Mouse (Mus musculus): ENCODE results near the gene Itpkb. TPM values are rescaled to one million over a fixed set of nuclear protein-coding genes. Genes with fewer than 3 reads are reported as not detected.
A peak's percentile ranks its signal among the peaks of the same experiment; 100 is the strongest.

Itpkb gene
- total and polyA plus RNA-seq, 3 experiments: 3.4 to 9.2 TPM; not detected in 1

DNA sequence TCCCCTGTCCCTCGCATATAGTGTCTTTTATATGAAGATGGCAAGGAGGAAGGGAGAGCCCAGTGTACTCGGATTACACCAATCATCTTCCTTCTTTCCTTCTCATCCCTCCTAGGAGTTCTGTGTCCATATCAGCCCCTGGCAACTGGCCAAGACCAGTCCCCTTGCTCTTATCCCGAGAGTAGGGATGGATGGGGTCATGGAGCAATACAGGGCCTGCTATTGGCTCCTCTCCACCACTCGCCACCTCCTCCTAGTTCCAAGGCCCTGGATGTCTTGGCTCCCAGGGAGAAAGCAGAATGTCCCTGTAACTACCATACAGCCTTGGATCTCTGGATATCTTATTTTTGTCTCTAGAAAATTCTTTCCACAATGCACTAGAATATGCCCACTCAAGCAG, 84.8 kb downstream of the Itpkb start:
- Histone ChIP-seq H3K4me3 (ENCODE audit: control insufficient read depth in 1 of 2, insufficient read depth in 1 of 2, low read depth in 2 of 2, low read length in 2 of 2) (no peak overlapping the region), H3K36me3 (ENCODE audit: control insufficient read depth in 1 of 2, insufficient read depth in 2 of 2, low read length in 2 of 2) (no peaks in the 10 kb centered on the region; a peak in 1 of 4 replicates), H3K27ac (ENCODE audit: control insufficient read depth, low read depth, low read length) (no peak overlapping the region), H3K9me3 (replicated peaks; ENCODE audit: insufficient read depth, low read length) (no peaks in the 10 kb centered on the region), H3K4me1 (ENCODE audit: control insufficient read depth in 1 of 2, insufficient read depth in 2 of 2, low read length in 2 of 2) (0 out of 4 replicates have a peak, but pooled peaks cover 0 to 5% of the 10 kb centered on the region in 2 experiments), H3K27me3 (ENCODE audit: control insufficient read depth in 1 of 2, insufficient read depth in 2 of 2, low read length in 2 of 2) (no peaks in the 10 kb centered on the region), H3K79me2 (ENCODE audit: control insufficient read depth, insufficient read depth, low read length, poor library complexity) (no peaks in the 10 kb centered on the region), H3K9ac (ENCODE audit: control insufficient read depth, low read depth, low read length, poor library complexity, severe bottlenecking) (no peak overlapping the region)
- DNase-seq (ENCODE audit: low read depth, low spot score): no peak
- TF ChIP-seq SIN3A (IDR thresholded peaks at IDR 0.05; ENCODE audit: low read length) (no peak), GABPA (IDR thresholded peaks at IDR 0.05; ENCODE audit: low read depth, low read length) (no peak), TAL1 (IDR thresholded peaks at IDR 0.05; ENCODE audit: low read length) (no peak), MAFK (IDR thresholded peaks at IDR 0.05; ENCODE audit: borderline replicate concordance, low read depth, low read length) (no peak)

DNA sequence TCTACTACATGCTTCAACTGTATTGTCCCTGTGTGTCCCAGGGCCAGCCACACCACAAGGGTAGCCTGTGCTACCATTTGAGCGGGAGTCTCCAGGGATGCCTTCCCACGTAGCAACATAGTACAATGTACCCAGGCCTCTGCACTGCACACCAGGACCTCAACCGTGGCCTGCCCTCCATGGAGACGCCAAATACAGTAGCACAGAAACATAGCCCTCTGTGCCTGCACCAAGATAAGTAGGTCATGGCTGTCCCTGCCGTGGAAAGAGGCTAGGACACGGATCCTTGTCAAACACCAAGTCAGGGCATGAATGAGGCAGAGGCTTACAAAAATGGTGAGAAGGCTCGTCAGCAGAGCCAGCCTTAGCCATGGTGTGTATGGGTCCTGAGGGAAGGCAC, 85.6 kb downstream of the Itpkb start:
- Histone ChIP-seq H3K4me1 (ENCODE audit: control insufficient read depth in 1 of 2, insufficient read depth in 2 of 2, low read length in 2 of 2) (0 out of 4 replicates have a peak, but pooled peaks cover 0 to 5% of the 10 kb centered on the region in 2 experiments), H3K9me3 (replicated peaks; ENCODE audit: insufficient read depth, low read length) (no peaks in the 10 kb centered on the region), H3K79me2 (ENCODE audit: control insufficient read depth, insufficient read depth, low read length, poor library complexity) (no peaks in the 10 kb centered on the region), H3K27me3 (ENCODE audit: control insufficient read depth in 1 of 2, insufficient read depth in 2 of 2, low read length in 2 of 2) (no peaks in the 10 kb centered on the region), H3K4me3 (ENCODE audit: control insufficient read depth in 1 of 2, insufficient read depth in 1 of 2, low read depth in 2 of 2, low read length in 2 of 2) (no peak overlapping the region), H3K9ac (ENCODE audit: control insufficient read depth, low read depth, low read length, poor library complexity, severe bottlenecking) (no peak overlapping the region), H3K36me3 (ENCODE audit: control insufficient read depth in 1 of 2, insufficient read depth in 2 of 2, low read length in 2 of 2) (no peaks in the 10 kb centered on the region; a peak in 1 of 4 replicates), H3K27ac (ENCODE audit: control insufficient read depth, low read depth, low read length) (no peak overlapping the region)
- TF ChIP-seq MEF2A (IDR thresholded peaks at IDR 0.05; ENCODE audit: extremely low read depth, insufficient replicate concordance, low read depth, low read length, poor library complexity, severe bottlenecking): no peak
- TF ChIP-seq NRF1 (IDR thresholded peaks at IDR 0.05; ENCODE audit: insufficient read depth, low read depth, low read length, poor library complexity, severe bottlenecking): no peak
- TF ChIP-seq MYC (IDR thresholded peaks at IDR 0.05; ENCODE audit: low read depth, low read length): no peak
- no peak for TF ChIP-seq TAL1 (IDR thresholded peaks at IDR 0.05; ENCODE audit: low read length)
- no peak for TF ChIP-seq MYB (IDR thresholded peaks at IDR 0.05; ENCODE audit: low read depth, low read length)
- TF ChIP-seq CTCF (IDR thresholded peaks at IDR 0.05 in 2 of 3, conservative IDR thresholded peaks at IDR 0.05 in 1 of 3; ENCODE audit: control insufficient read depth in 1 of 3, insufficient read depth in 1 of 3, low read depth in 2 of 3, low read length in 3 of 3, poor library complexity in 1 of 3, severe bottlenecking in 1 of 3): no peak
- TF ChIP-seq NELFE (IDR thresholded peaks at IDR 0.05; ENCODE audit: low read depth, low read length): no peak
- no peak for TF ChIP-seq KAT2A (conservative IDR thresholded peaks at IDR 0.05; ENCODE audit: low read depth, low read length)
- TF ChIP-seq RAD21 (IDR thresholded peaks at IDR 0.05; ENCODE audit: low read depth, low read length): no peak
- no peak for TF ChIP-seq SMC3 (IDR thresholded peaks at IDR 0.05; ENCODE audit: low read depth, low read length)
- no peak for TF ChIP-seq BHLHE40 (IDR thresholded peaks at IDR 0.05; ENCODE audit: borderline replicate concordance, low read depth, low read length)
- no peak for DNase-seq (ENCODE audit: low read depth, low spot score)

DNA sequence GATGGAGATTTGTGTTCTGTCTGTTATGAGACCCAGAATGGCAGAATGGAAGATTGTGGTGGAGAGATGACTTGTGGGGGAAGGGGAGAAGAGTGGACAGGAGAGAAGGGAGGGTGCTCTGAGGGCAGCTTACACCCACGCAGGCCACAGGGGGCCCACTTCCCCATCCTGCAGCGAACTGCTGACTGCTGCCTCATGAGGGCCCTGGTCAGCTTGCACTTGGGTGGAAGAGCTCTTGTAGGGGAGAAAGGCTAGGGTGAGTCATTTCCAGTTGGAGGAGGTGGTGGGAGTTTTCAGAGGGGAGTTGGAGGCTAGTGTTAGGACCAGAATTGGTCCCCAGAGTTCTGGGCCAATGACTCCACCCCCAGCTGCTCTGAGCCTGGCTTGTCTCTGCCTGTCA, 86.8 kb downstream of the Itpkb start:
- Histone ChIP-seq H3K9ac (ENCODE audit: control insufficient read depth, low read depth, low read length, poor library complexity, severe bottlenecking) (no peak overlapping the region), H3K4me1 (ENCODE audit: control insufficient read depth in 1 of 2, insufficient read depth in 2 of 2, low read length in 2 of 2) (0 out of 4 replicates have a peak, but pooled peaks cover 0 to 5% of the 10 kb centered on the region in 2 experiments), H3K79me2 (ENCODE audit: control insufficient read depth, insufficient read depth, low read length, poor library complexity) (no peaks in the 10 kb centered on the region), H3K27me3 (ENCODE audit: control insufficient read depth in 1 of 2, insufficient read depth in 2 of 2, low read length in 2 of 2) (no peaks in the 10 kb centered on the region), H3K27ac (ENCODE audit: control insufficient read depth, low read depth, low read length) (no peak overlapping the region), H3K36me3 (ENCODE audit: control insufficient read depth in 1 of 2, insufficient read depth in 2 of 2, low read length in 2 of 2) (no peaks in the 10 kb centered on the region; a peak in 1 of 4 replicates), H3K4me3 (ENCODE audit: control insufficient read depth in 1 of 2, insufficient read depth in 1 of 2, low read depth in 2 of 2, low read length in 2 of 2) (no peak overlapping the region), H3K9me3 (replicated peaks; ENCODE audit: insufficient read depth, low read length) (no peaks in the 10 kb centered on the region)
- peak; percentile 50 for DNase-seq (ENCODE audit: low read depth, low spot score)
- TF ChIP-seq TAL1 (IDR thresholded peaks at IDR 0.05; ENCODE audit: low read length) (no peak), EP300 (IDR thresholded peaks at IDR 0.05; ENCODE audit: low read depth in 1 of 2, low read length in 2 of 2) (0 out of 4 replicates have a peak, but pooled peaks of 1 of the 2 experiments have one; percentile 10), SMC3 (IDR thresholded peaks at IDR 0.05; ENCODE audit: low read depth, low read length) (no peak), NRF1 (IDR thresholded peaks at IDR 0.05; ENCODE audit: insufficient read depth, low read depth, low read length, poor library complexity, severe bottlenecking) (no peak), POLR2A (IDR thresholded peaks at IDR 0.05; ENCODE audit: control insufficient read depth in 1 of 2, insufficient read depth in 1 of 2, low read depth in 1 of 2, low read length in 2 of 2, poor library complexity in 1 of 2) (no peak), MAFK (IDR thresholded peaks at IDR 0.05; ENCODE audit: borderline replicate concordance, low read depth, low read length) (no peak), CTCF (IDR thresholded peaks at IDR 0.05 in 2 of 3, conservative IDR thresholded peaks at IDR 0.05 in 1 of 3; ENCODE audit: control insufficient read depth in 1 of 3, insufficient read depth in 1 of 3, low read depth in 2 of 3, low read length in 3 of 3, poor library complexity in 1 of 3, severe bottlenecking in 1 of 3) (no peak; a peak in 1 of 6 replicates), ETS1 (IDR thresholded peaks at IDR 0.05; ENCODE audit: low read depth, low read length) (no peak)

Measured in MEL (cell line).